Mouse (Mus musculus): ENCODE data around the gene Cd2ap.
"Not testable (repeated sequence)": the region's sequence is repeated elsewhere in the genome, so short reads cannot be mapped to it uniquely, and the experiment has no call there.

Gene Cd2ap

GRCm38 (mm10) chr17:42876001-42876903 lies at the start of gene Cd2ap:
Gene Cd2ap (minus strand): TSS chr17:42876665.
- DNase-seq (ENCODE audit: low spot score in 2 of 2) = peak; percentile 92 to 98

GRCm38 (mm10) chr17:42924731-42925130 lies 48.3 kb upstream of the Cd2ap start:
- DNase-seq (ENCODE audit: low spot score in 2 of 2) = no peak

GRCm38 (mm10) chr17:42918810-42919209 lies 42.3 kb upstream of the Cd2ap start:
- no peak for DNase-seq (ENCODE audit: low spot score in 2 of 2)

GRCm38 (mm10) chr17:42914726-42915125 lies 38.3 kb upstream of the Cd2ap start:
- DNase-seq (ENCODE audit: low spot score in 2 of 2) = no peak

GRCm38 (mm10) chr17:42912193-42912592 lies 35.7 kb upstream of the Cd2ap start:
- DNase-seq (ENCODE audit: low spot score in 2 of 2) = peak in 1 of 2 experiments; percentile 29

GRCm38 (mm10) chr17:42910476-42910875 lies 34.0 kb upstream of the Cd2ap start:
- peak in 1 of 2 experiments; percentile 26 for DNase-seq (ENCODE audit: low spot score in 2 of 2)

GRCm38 (mm10) chr17:42909376-42909775 lies 32.9 kb upstream of the Cd2ap start:
- DNase-seq (ENCODE audit: low spot score in 2 of 2) = peak in 1 of 2 experiments; percentile 16

GRCm38 (mm10) chr17:42908744-42909370 lies 32.4 kb upstream of the Cd2ap start:
- DNase-seq (ENCODE audit: low spot score in 2 of 2) = peak in 1 of 2 experiments; percentile 21

GRCm38 (mm10) chr17:42908136-42908535 lies 31.7 kb upstream of the Cd2ap start:
- no peak for DNase-seq (ENCODE audit: low spot score in 2 of 2)

- not testable (repeated sequence) for DNase-seq (ENCODE audit: low spot score in 2 of 2)
These were observed 30.0 kb upstream of the Cd2ap start for GRCm38 (mm10) chr17:42906456-42906855.

GRCm38 (mm10) chr17:42905919-42906318 lies 29.5 kb upstream of the Cd2ap start:
- no peak for DNase-seq (ENCODE audit: low spot score in 2 of 2)

GRCm38 (mm10) chr17:42900795-42901194 lies 24.3 kb upstream of the Cd2ap start:
- no peak for DNase-seq (ENCODE audit: low spot score in 2 of 2)

- DNase-seq (ENCODE audit: low spot score in 2 of 2) = no peak
These were observed 10.8 kb upstream of the Cd2ap start for GRCm38 (mm10) chr17:42887282-42887707.

- DNase-seq (ENCODE audit: low spot score in 2 of 2) = no peak
These were observed 8.6 kb upstream of the Cd2ap start for GRCm38 (mm10) chr17:42885091-42885501.

GRCm38 (mm10) chr17:42884382-42884781 lies 7.9 kb upstream of the Cd2ap start:
- no peak for DNase-seq (ENCODE audit: low spot score in 2 of 2)

- DNase-seq (ENCODE audit: low spot score in 2 of 2) = no peak
These were observed 7.3 kb upstream of the Cd2ap start for GRCm38 (mm10) chr17:42883769-42884168.

GRCm38 (mm10) chr17:42883315-42883714 lies 6.8 kb upstream of the Cd2ap start:
- no peak for DNase-seq (ENCODE audit: low spot score in 2 of 2)

- no peak for DNase-seq (ENCODE audit: low spot score in 2 of 2)
These were observed 6.4 kb upstream of the Cd2ap start for GRCm38 (mm10) chr17:42882873-42883272.

GRCm38 (mm10) chr17:42876904-42877425 lies 500 bp upstream of the Cd2ap start:
- no peak for DNase-seq (ENCODE audit: low spot score in 2 of 2)

GRCm38 (mm10) chr17:42875571-42876000 lies 879 bp downstream of the Cd2ap start:
- peak; percentile 9 to 33 for DNase-seq (ENCODE audit: low spot score in 2 of 2)

- DNase-seq (ENCODE audit: low spot score in 2 of 2) = no peak
These were observed 1.4 kb downstream of the Cd2ap start for GRCm38 (mm10) chr17:42875015-42875414.

- no peak for DNase-seq (ENCODE audit: low spot score in 2 of 2)
These were observed 6.0 kb downstream of the Cd2ap start for GRCm38 (mm10) chr17:42870465-42870864.

All from urinary bladder, adult 18-20 months (tissue).